Mouse (Mus musculus): ENCODE data around the gene Ncam2. TPM values are rescaled to one million over a fixed set of nuclear protein-coding genes. Genes with fewer than 3 reads are reported as not detected.

The Ncam2 gene
- polyA plus RNA-seq, 1 experiment from 2014 or later = 0.04 TPM

DNA sequence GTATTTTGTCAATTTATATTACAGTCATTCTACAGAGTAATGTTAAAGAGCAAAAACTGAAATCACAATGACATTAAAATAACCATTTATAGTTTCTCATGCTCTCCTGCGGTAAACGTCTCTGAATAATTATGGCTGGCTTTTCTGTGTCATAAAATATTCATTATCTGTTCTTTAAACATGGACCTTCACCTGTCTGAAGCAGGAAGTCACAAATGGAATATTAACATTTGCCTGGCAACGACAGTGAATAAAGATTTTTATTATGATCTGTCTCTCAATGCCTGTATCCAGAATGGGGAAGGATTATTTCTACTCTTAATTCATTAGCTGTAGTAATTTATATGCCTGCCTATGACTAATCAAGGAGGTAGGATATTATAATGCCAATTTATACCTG is 108.7 kb downstream of the Ncam2 start:
- H3K9me3 ChIP-seq (replicated peaks) = no peaks in the 10 kb centered on the region
- ATAC-seq (ENCODE audit: insufficient number of reproducible peaks, low FRiP score) = no peak
- no peak overlapping the region for H3K4me2 ChIP-seq
- no peaks in the 10 kb centered on the region for H3K4me1 ChIP-seq (replicated peaks)
- 77% methylated on average over 3 of the region's 3 CpGs for WGBS
- H3K36me3 ChIP-seq = no peaks in the 10 kb centered on the region
- H3K27me3 ChIP-seq (replicated peaks) = no peaks in the 10 kb centered on the region
- no peak overlapping the region for H3K9ac ChIP-seq
- H3K4me3 ChIP-seq = no peak overlapping the region
- H3K27ac ChIP-seq (ENCODE audit: poor library complexity, severe bottlenecking) = no peak overlapping the region

DNA sequence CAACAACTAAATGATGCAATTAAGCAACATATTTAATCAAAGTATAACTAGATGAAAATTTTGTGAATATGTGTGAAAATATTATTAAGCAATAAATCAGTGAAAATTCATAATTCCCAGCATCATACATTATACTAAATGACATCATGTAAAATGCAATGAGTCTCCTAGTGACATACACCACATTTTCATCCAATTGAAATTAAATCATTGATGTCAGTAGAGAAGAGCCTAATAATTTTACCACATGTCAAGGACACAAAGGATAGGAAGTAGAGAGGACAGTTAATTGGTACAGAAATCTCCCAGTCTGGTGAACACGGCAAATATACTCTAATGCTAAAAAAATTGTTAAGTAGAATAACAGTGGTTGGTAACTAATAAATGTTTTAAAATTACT is 118.5 kb downstream of the Ncam2 start:
- Histone ChIP-seq H3K9me3 (replicated peaks) (no peaks in the 10 kb centered on the region), H3K27me3 (replicated peaks) (no peaks in the 10 kb centered on the region), H3K36me3 (no peaks in the 10 kb centered on the region), H3K4me2 (no peak overlapping the region), H3K4me1 (replicated peaks) (no peaks in the 10 kb centered on the region), H3K9ac (no peak overlapping the region), H3K4me3 (no peak overlapping the region), H3K27ac (ENCODE audit: poor library complexity, severe bottlenecking) (no peak overlapping the region)
- WGBS = 94% methylated on average over 1 of the region's 1 CpGs
- ATAC-seq (ENCODE audit: insufficient number of reproducible peaks, low FRiP score) = no peak

DNA sequence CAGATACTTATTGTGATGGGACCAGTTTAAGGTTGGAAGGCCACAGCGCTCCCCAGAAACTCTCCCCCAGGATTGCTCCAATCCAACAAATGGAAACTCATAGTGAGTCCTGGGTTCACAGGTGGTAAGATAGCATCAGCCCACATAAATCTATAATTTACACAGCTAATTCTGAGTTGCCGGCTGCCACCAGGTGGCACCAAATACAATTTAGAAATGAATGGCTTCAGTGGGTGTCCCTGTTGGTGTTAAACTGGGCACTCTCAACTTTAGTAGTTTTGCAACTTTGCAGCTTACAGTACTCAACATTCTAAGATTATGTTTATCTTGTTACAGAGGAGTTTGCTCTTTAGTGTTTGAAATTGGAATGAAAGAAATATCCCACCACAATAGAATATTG is 130.0 kb downstream of the Ncam2 start:
- no peak overlapping the region for H3K4me2 ChIP-seq
- H3K27me3 ChIP-seq (replicated peaks) = no peaks in the 10 kb centered on the region
- 12% methylated on average over 2 of the region's 2 CpGs for WGBS
- H3K9ac ChIP-seq = no peak overlapping the region
- ATAC-seq (ENCODE audit: insufficient number of reproducible peaks, low FRiP score) = no peak
- H3K27ac ChIP-seq (ENCODE audit: poor library complexity, severe bottlenecking) = no peak overlapping the region
- no peak overlapping the region for H3K4me3 ChIP-seq
- no peaks in the 10 kb centered on the region for H3K4me1 ChIP-seq (replicated peaks)
- no peaks in the 10 kb centered on the region for H3K9me3 ChIP-seq (replicated peaks)
- no peaks in the 10 kb centered on the region for H3K36me3 ChIP-seq

DNA sequence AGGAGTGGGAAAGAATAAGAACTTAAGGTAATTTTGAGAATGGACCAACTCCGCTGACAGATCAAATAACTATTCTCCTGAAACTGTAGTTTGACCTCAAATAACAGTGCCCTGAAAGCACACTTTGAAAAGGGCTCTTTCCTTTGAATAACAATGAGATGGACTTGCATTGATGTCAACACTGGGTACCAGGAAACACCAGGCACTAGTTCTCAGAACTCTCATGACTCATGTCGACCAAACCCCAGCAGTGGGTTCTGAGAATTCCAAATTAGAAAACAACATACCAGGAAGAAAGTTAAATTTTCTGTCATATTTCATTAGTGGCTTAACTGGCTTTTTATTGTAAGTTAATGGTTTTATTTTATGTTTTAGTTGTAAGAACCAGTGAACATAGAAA is 165.4 kb downstream of the Ncam2 start:
- H3K27me3 ChIP-seq (replicated peaks) = no peaks in the 10 kb centered on the region
- H3K9ac ChIP-seq = no peak overlapping the region
- no peak for ATAC-seq (ENCODE audit: insufficient number of reproducible peaks, low FRiP score)
- H3K4me1 ChIP-seq (replicated peaks) = no peaks in the 10 kb centered on the region
- H3K36me3 ChIP-seq = no peaks in the 10 kb centered on the region
- no peak overlapping the region for H3K4me3 ChIP-seq
- H3K4me2 ChIP-seq = no peak overlapping the region
- H3K27ac ChIP-seq (ENCODE audit: poor library complexity, severe bottlenecking) = no peak overlapping the region
- H3K9me3 ChIP-seq (replicated peaks) = no peaks in the 10 kb centered on the region
- 58% methylated on average over 2 of the region's 2 CpGs for WGBS

DNA sequence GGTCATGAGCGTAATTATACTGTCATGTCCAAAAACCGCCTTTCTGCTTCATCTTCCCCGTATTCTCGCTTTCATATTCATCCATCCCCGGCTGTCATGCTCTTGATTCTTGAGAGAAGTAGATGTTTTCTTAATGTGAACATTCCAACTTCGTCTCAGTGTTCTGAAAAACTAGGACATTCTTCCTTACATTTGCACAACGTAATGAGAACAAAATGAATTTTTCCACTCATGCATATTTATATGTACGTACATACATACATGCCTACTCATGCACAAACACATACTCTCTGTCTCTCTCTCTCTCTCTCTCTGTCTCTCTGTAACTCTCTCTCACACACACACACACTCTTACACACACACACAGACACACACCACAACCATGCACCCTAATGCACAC is 173.7 kb downstream of the Ncam2 start:
- Histone ChIP-seq H3K9ac (no peak overlapping the region), H3K27ac (ENCODE audit: poor library complexity, severe bottlenecking) (no peak overlapping the region), H3K9me3 (replicated peaks) (no peaks in the 10 kb centered on the region), H3K27me3 (replicated peaks) (no peaks in the 10 kb centered on the region), H3K4me3 (no peak overlapping the region), H3K36me3 (no peaks in the 10 kb centered on the region), H3K4me2 (no peak overlapping the region), H3K4me1 (replicated peaks) (no peaks in the 10 kb centered on the region)
- 85% methylated on average over 8 of the region's 8 CpGs for WGBS
- no peak for ATAC-seq (ENCODE audit: insufficient number of reproducible peaks, low FRiP score)

DNA sequence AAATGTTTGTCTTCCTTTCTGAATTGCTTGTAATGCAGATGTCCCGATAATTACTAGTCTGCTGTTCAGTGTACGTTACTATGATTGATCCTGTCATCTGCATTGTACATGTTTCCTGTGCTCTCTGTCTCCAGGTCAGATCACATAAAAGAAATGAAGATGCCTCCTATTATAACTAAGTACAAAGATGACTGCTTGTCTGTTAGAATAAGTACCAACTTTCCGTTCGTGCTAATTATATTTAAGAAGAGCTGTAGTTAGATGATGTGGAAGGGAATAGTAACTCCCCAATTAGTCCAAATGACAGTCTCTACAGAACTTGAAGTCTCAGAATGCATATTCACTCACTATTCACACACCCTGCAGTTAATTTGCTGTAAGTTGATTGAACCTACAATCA is 179.9 kb downstream of the Ncam2 start:
- no peaks in the 10 kb centered on the region for H3K9me3 ChIP-seq (replicated peaks)
- H3K4me2 ChIP-seq = no peak overlapping the region
- H3K9ac ChIP-seq = no peak overlapping the region
- 83% methylated on average over 4 of the region's 4 CpGs for WGBS
- no peak overlapping the region for H3K27ac ChIP-seq (ENCODE audit: poor library complexity, severe bottlenecking)
- H3K36me3 ChIP-seq = no peaks in the 10 kb centered on the region
- no peak overlapping the region for H3K4me3 ChIP-seq
- no peaks in the 10 kb centered on the region for H3K4me1 ChIP-seq (replicated peaks)
- no peaks in the 10 kb centered on the region for H3K27me3 ChIP-seq (replicated peaks)
- ATAC-seq (ENCODE audit: insufficient number of reproducible peaks, low FRiP score) = no peak

DNA sequence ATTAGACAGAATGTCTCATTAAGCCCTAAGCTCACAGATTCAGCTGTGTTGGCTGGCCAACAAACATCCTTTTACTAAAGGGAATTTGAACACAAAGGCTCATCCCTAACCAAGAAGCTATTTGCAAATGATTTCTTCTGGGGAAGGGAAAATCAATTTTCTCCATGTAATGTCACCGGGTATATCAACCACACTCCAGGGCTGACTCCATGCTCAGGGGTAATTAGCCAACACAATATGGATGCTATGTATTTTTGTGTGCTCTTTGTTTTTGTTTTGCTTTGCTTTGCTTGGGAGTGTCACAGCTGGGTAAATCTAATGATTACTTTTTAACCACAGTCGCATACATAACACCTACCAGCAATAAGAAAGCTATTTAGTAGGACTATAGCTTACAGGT is 188.1 kb downstream of the Ncam2 start:
- no peak overlapping the region for H3K27ac ChIP-seq (ENCODE audit: poor library complexity, severe bottlenecking)
- H3K9ac ChIP-seq = no peak overlapping the region
- no peaks in the 10 kb centered on the region for H3K4me1 ChIP-seq (replicated peaks)
- H3K36me3 ChIP-seq = no peaks in the 10 kb centered on the region
- no peak overlapping the region for H3K4me2 ChIP-seq
- WGBS = 74% methylated on average over 2 of the region's 2 CpGs
- no peaks in the 10 kb centered on the region for H3K9me3 ChIP-seq (replicated peaks)
- no peak for ATAC-seq (ENCODE audit: insufficient number of reproducible peaks, low FRiP score)
- no peak overlapping the region for H3K4me3 ChIP-seq
- H3K27me3 ChIP-seq (replicated peaks) = no peaks in the 10 kb centered on the region

DNA sequence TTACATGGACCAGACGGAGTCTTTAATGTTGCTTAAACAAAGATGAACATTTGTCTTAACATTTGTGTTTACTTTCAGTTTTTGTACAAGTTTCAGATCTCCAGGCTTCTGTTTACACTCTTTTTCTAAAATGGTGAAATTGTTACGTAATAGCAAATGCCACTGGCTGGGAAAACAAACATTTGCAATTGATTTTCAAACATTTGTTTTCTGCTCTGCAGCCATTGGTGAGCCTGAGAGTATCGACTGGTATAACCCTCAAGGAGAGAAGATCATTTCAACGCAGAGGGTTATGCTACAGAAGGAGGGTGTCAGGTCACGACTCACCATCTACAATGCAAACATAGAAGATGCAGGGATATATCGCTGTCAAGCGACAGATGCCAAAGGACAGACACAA is 234.1 kb downstream of the Ncam2 start:
- H3K9ac ChIP-seq = no peak overlapping the region
- no peak for ATAC-seq (ENCODE audit: insufficient number of reproducible peaks, low FRiP score)
- H3K27ac ChIP-seq (ENCODE audit: poor library complexity, severe bottlenecking) = no peak overlapping the region
- WGBS = 76% methylated on average over 7 of the region's 7 CpGs
- H3K9me3 ChIP-seq (replicated peaks) = no peaks in the 10 kb centered on the region
- no peaks in the 10 kb centered on the region for H3K27me3 ChIP-seq (replicated peaks)
- H3K4me3 ChIP-seq = no peak overlapping the region
- no peaks in the 10 kb centered on the region for H3K4me1 ChIP-seq (replicated peaks)
- H3K36me3 ChIP-seq = no peaks in the 10 kb centered on the region
- H3K4me2 ChIP-seq = no peak overlapping the region

DNA sequence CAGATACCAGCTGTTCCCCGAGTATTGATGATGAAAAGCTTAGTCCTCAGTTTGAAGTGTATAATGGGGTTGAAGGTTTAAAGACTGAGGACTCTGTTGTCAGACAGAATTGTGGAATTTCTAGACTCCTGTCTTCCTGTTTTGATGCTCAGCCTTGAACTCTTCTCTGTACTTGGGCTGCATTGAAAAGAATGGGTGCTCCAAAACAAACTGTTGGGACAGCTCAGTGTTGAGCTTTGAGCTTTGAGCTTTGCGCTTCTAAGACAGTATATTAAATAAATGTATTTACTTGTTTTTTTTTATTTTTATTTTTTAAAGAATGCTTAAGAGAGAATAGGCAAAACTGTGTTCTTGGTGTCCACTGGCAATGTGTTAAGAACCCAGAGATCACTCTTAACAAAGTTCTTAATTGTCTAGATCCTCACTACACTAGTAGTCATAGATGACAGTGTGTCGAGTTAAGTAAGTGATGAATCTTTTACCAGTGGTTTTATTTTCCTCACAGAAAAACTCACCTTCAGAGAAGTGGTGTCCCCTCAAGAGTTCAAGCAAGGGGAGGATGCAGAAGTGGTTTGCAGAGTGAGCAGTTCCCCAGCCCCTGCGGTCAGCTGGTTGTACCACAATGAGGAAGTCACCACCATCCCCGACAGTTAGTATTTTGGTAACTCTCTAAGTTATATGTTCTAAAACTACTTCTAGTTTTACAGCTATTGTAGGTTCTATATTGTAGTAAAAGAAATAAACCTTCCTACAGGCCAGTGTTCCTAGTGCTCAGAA is 236.8 kb downstream of the Ncam2 start:
- Histone ChIP-seq H3K4me3 (no peak overlapping the region), H3K9me3 (replicated peaks) (no peaks in the 10 kb centered on the region), H3K4me2 (no peak overlapping the region), H3K27me3 (replicated peaks) (no peaks in the 10 kb centered on the region), H3K9ac (no peak overlapping the region), H3K27ac (ENCODE audit: poor library complexity, severe bottlenecking) (no peak overlapping the region), H3K36me3 (no peaks in the 10 kb centered on the region), H3K4me1 (replicated peaks) (no peaks in the 10 kb centered on the region)
- 79% methylated on average over 5 of the region's 5 CpGs for WGBS
- no peak for ATAC-seq (ENCODE audit: insufficient number of reproducible peaks, low FRiP score)

DNA sequence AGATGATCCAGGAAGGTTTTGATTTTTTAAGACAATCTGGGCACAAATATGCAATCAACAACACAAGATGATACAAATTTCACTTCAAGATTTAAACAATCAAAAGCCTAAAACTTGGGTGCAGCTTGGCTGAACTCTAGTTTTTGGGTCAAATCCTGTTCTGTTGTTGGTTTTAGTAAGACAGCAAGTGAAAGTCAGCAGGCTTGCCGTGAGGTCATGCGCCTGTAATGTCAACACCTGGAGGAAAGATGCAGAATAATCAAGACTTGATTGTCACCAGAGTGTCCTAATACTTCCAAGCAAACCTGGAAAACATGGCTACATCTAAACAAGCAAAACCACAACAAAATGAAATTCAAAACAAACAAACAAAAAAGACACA is 237.4 kb downstream of the Ncam2 start:
- no peaks in the 10 kb centered on the region for H3K4me1 ChIP-seq (replicated peaks)
- no peaks in the 10 kb centered on the region for H3K36me3 ChIP-seq
- ATAC-seq (ENCODE audit: insufficient number of reproducible peaks, low FRiP score) = no peak
- no peak overlapping the region for H3K4me3 ChIP-seq
- 86% methylated on average over 2 of the region's 2 CpGs for WGBS
- H3K9ac ChIP-seq = no peak overlapping the region
- H3K4me2 ChIP-seq = no peak overlapping the region
- no peaks in the 10 kb centered on the region for H3K9me3 ChIP-seq (replicated peaks)
- H3K27me3 ChIP-seq (replicated peaks) = no peaks in the 10 kb centered on the region
- H3K27ac ChIP-seq (ENCODE audit: poor library complexity, severe bottlenecking) = no peak overlapping the region

DNA sequence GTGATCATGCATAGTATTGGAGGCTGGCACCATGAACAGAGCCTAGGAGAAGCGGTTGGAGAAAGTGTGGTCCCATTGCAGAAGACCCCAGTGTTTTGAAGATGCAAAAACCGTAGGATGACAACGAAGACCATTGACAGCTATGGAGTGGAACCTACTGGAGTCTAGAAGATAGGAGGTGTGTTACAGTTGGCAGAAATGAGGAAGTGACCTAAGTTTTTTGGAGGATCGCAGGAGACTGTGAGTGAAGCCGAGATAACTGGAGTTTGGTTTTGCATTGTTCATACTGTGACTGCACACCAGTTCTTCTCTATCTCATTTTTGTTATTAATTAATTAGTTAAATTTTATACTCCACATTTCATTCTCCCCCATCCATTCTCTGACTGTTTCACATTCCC is 250.4 kb downstream of the Ncam2 start:
- H3K4me1 ChIP-seq (replicated peaks) = no peaks in the 10 kb centered on the region
- H3K27me3 ChIP-seq (replicated peaks) = no peaks in the 10 kb centered on the region
- H3K4me3 ChIP-seq = no peak overlapping the region
- H3K9ac ChIP-seq = no peak overlapping the region
- H3K27ac ChIP-seq (ENCODE audit: poor library complexity, severe bottlenecking) = no peak overlapping the region
- WGBS = 90% methylated on average over 5 of the region's 5 CpGs
- H3K4me2 ChIP-seq = no peak overlapping the region
- no peaks in the 10 kb centered on the region for H3K36me3 ChIP-seq
- ATAC-seq (ENCODE audit: insufficient number of reproducible peaks, low FRiP score) = no peak
- no peaks in the 10 kb centered on the region for H3K9me3 ChIP-seq (replicated peaks)

DNA sequence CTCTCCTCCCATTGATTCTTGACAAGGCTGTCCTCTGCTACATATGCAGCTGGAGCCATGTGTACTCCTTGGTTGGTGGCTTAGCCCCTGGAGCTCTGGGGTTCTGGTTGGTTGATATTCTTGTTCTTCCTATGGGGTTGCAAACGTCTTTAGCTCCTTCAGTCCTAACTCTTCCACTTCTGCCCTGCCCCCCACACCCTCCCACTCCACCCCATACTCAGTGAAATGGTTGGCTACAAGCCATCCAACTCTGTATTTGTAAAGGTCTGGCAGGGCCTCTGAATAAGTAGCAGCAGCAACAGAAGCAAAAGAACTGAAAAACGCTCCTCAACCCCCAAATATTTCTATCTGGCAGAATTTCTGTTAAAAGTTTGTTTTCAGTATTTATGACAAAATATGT is 252.5 kb downstream of the Ncam2 start:
- ATAC-seq (ENCODE audit: insufficient number of reproducible peaks, low FRiP score) = no peak
- Histone ChIP-seq H3K4me2 (no peak overlapping the region), H3K27ac (ENCODE audit: poor library complexity, severe bottlenecking) (no peak overlapping the region), H3K9ac (no peak overlapping the region), H3K4me3 (no peak overlapping the region), H3K27me3 (replicated peaks) (no peaks in the 10 kb centered on the region), H3K4me1 (replicated peaks) (no peaks in the 10 kb centered on the region), H3K36me3 (no peaks in the 10 kb centered on the region), H3K9me3 (replicated peaks) (no peaks in the 10 kb centered on the region)
- 68% methylated on average over 2 of the region's 2 CpGs for WGBS
